Mouse (Mus musculus) spleen, postnatal 10 days (tissue): ENCODE results near the gene Spc24.
A peak's percentile ranks its signal among the peaks of the same experiment; 100 is the strongest.
"Not testable (repeated sequence)": the region's sequence is repeated elsewhere in the genome, so short reads cannot be mapped to it uniquely, and the experiment has no call there.

ENCODE experiments used
- DNase-seq, 2 experiments: peaks; one replicate each; pipeline ENCODE4 v3.0.0; 2021 to 2022; ENCODE audit warnings: low spot score in 2 of 2

Gene Spc24

DNA sequence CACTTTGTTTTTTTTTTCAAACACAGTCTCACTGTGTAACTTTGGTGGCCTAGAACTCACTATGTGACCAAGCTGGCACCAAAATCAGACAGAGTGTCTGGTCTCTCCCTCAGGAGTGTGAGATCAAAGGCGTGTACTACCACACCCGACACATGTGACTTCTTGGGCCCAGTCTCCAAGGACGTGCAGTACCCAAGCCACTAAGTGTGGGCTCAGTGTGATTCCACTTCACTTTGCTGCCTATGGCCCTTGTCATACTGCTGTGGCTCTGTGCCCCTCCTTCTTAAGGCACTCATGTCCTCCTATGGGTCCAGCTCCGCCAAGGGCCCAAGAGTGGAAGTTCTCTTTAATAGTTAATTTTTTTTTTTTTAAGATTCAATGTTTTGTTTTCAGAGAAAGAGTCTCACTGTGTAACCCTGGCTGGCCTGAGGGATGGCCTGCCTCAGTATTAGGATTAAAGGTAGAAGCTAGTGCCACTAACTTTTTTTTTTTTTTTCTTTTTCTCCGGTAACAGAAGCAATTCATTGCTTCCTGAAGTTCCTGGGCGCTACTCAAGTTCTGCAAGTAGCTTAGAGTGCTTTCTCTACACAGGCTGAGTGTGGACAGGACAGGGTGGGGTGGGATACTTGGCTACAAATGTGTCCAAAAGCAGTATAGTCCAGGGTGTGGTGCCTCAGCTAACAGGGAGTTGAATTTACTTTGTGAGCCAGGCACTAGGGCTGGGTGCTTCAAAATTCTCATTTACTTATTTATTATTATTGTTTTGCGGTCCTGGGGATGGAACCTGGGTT lies 24.6 kb upstream of the Spc24 start:
- DNase-seq = no peak

DNA sequence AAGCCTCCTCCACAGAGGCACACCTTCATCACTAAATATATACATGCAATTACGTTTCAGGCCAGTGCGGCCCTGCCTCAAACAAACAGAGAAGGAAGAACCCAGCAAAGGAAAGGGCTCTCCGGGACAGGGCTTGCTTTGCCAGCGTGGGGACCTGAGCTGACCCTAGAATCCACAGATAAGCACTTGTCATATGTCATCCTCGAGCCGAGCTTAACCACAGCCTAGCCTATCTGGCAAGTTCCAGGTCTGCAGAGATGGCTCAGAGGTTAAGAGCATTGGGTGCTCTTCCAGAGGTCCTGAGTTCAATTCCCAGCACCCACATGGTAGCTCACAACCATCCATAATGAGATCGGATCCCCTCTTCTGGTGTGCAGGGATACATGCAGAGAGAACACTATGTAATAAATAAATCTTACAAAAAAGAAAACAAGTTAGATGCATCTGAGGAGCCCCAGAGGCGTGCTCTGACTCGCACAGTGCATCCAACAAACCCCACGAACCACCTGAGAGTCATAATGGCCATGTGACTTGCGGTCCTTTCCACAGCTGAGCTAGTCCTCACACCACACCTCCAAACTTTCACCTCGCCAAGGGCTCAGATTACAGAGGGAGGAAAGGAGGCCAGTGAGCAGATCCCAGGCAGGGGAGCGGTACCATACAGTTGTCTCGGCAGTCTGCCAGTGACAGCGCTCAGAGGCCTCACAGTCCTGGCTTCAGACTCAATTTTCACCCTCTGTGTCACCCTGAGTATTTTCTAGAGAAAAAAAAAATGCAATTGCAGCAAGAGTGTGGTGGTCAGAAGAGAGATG lies 21.8 kb upstream of the Spc24 start:
- DNase-seq = no peak

DNA sequence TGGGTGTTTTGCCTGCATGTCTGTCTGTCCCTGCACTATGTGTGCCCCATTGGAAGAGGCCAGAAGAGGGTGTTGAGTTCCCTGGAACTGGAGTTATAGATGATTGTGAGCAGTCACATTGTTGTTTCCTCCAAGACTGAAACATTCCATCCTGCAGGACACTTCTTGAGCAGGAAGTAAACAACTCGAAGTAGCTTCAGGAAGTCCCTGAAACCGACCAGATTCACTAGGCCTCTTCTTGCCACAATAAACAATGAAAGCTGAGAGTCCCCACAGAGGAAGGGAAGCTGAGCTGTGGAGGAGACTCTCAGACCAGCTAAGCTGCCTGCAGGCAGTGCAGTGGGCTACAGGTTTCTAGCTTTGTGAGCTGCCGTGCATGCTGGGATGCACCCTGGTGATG lies 17.6 kb upstream of the Spc24 start:
- no peak for DNase-seq

DNA sequence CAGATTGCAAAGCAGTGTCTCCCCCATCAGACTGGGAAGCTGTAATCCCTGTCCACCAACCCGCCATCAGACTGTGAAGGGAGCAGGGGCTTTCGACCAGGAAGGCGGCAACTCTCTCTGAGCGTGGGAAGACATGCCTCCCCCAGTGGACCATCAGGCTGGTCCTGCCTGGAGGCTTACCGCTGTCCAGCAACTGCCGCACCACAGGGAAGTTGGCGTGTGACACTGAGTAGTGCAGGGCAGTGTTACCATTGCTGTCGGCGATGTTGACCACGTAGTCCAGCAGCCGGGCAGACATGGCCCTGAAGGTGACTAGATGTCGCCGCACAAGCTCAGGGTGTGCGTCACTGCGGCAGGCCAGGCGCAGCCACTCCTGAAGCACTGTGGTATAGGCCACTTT lies 14.2 kb upstream of the Spc24 start:
- no peak for DNase-seq

DNA sequence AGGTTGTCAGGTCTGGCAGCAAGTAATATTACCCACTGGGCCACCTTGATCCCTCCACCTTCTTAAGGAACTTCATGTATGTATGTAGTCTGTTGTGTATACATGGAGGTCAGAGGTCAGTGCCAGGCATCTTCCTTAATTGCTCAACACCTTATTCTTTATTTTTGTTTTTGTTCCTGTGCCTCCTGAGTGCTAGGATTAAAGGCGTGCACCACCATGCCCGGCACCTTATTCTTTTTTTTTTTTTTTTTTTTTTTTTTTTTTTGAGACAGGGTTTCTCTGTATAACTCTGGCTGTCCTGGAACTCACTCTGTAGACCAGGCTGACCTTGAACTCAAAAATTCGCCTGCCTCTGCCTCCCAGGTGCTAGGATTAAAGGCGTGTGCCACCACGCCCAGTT lies 13.3 kb upstream of the Spc24 start:
- DNase-seq = not testable (repeated sequence)

DNA sequence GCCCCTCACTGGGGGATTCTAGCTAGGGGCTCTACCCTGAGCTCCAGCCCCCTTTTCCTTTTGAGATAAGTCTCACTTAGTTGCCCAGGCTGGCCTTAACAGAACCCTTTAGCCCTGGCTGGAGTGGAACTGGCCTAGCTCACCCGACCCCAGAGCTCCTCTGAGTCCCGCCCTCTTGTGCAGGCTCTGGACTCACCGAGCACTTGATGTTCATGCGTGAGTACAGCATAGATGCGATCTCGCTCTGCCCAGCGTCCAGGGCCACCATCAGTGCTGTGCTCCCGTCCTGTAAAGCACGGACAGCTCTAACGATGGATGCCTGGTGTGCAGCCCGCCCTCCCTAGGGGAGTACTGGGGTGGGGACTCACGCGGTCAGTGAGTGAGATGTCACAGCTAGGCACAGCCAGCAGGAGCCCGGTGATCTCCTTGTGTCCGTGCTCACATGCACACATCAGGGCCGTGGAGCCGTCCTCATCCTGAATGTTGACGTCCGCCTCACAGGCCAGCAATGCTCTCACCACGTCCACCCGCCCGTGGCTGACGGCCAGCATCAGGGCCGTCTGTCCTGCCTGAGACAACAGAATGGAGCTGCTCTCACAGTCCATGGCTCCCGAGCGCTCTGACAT lies 9.6 kb upstream of the Spc24 start:
- DNase-seq = no peak

DNA sequence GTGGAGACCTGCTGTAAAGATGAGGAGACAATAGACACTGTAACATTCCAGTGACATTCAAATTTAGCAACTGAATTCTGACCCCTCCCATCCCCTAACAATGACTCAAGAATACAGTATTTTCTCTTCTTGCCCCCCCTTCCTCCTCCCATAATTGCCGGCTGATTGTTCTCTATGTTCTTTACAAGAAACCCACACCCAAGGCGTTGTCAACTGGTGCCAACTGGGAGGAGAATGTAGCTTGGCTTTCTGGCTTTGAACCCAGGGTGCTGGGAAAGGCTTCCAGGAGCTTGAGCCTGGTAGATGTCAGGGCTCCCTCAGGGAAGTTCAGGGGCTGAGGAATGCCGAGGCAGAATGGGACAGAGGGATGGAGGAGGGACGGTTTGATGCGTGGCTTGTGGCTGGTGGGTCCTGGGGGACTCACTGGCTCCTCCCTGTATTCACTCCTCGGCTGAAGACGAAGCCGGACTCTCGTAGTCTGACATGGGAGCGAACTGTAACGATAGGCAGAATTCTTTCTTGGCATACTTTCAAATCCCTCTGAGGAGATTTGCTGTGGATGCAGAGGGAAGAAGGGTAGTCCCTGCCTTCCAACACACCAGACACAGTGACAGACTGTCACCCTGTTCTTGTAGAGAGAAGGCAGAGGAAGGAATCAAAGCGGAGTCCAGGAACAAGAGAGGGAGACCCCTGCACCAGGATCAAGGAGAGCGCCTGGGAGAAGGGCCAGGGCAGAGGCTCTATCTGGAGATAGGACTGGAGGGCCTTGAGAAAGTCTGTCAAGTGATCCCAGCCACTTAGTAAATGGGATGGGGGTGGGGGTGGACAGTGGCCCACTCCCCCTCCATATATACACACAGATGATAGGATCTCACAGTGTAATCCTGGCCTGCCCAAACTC lies 8.7 kb upstream of the Spc24 start:
- no peak for DNase-seq

DNA sequence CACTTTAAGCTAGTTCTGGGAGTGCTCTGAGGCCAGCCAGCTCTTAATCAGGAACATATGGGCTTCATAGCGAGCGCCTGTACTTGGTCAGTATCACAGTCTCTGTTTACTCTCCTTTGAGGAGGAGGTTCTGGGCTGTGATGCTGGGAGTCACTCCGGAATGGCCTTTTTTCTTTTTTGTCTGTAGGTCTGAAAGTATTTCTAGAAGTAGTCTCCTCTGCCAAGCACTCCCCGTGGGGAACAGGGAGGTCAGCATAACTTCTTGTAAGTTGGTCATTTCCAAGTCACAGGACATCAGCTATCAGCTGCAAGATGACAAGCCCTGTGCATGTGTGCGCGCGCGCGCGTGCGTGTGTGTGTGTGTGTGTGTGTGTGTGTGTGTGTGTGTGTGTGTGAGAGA lies 7.8 kb upstream of the Spc24 start:
- no peak for DNase-seq

DNA sequence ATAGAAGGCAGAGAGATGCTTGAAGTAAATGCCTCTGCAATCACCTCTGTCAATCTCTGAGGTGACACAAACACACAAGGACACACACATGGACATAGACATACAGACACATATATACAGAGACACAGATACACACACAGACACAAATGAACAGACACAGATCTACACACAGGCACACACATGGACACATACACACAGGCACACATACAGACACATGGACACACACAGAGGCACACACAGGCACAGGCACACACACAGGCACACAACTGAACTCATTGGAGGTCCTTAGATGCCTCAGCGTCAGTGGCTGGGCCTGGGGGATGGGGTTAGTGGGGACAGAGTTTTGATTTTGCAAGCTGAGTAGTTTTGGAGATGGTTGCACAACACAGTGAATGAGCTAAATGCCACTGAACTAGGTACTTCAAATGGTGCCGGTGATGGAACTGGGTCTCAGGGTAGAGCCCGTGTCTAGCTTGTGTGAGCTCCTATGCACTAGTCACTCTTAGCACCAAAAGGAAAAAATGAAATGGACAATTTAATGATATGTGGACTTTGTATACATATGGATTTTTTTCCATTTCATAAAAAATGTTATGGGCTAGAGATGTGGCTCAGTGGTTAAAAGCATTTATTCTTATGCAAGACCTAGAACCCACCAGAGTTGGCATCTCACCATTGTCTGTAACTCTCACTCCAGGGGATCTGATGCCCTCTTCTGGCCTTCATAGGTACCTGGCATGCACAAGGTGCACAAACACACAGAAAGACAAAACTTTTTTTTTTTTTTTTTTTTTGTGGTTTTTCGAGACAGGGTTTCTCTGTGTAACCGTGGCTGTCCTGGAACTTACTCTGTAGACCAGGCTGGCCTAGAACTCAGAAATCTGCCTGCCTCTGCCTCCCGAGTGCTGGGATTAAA lies 4.2 kb upstream of the Spc24 start:
- DNase-seq = no peak

DNA sequence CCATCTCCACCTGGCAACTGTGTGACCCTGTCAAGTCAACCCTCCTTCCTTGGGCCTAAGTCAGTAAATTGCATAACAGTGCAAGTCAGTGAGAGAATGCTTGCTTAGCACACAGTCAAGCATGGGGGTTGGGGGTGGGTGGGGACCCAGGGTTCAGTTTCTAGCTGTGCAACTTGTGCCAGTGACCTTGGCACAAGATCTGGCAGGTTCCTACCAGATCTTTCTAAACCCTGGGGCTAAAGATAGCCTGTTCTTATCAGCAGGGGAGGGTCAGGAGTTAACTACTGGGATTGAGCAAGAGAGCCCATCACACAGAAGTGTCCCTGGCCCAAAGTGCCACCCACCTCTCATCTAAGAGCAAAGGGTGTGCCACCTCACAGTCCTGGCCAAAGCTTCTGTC lies 2.0 kb upstream of the Spc24 start:
- DNase-seq = no peak

DNA sequence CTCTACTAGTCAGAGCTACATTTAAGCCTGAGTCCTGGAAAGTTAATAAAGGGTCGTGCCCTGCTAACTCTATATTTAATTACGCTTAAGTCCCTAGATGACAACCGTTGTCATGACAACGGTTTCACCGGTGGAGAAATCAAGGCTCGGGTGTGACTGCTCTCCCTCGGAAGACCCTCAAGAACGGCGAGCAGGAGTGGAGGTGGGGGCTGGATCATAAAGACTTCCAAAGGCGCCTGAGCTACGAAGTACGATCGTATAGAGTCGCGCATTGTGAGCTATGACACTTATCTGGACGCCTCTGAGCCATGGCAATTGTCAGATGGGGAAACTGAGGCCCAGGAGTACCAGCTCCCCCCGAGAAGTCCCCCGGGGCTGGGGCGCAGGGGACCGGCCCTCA lies 385 bp downstream of the Spc24 start:
- no peak for DNase-seq

DNA sequence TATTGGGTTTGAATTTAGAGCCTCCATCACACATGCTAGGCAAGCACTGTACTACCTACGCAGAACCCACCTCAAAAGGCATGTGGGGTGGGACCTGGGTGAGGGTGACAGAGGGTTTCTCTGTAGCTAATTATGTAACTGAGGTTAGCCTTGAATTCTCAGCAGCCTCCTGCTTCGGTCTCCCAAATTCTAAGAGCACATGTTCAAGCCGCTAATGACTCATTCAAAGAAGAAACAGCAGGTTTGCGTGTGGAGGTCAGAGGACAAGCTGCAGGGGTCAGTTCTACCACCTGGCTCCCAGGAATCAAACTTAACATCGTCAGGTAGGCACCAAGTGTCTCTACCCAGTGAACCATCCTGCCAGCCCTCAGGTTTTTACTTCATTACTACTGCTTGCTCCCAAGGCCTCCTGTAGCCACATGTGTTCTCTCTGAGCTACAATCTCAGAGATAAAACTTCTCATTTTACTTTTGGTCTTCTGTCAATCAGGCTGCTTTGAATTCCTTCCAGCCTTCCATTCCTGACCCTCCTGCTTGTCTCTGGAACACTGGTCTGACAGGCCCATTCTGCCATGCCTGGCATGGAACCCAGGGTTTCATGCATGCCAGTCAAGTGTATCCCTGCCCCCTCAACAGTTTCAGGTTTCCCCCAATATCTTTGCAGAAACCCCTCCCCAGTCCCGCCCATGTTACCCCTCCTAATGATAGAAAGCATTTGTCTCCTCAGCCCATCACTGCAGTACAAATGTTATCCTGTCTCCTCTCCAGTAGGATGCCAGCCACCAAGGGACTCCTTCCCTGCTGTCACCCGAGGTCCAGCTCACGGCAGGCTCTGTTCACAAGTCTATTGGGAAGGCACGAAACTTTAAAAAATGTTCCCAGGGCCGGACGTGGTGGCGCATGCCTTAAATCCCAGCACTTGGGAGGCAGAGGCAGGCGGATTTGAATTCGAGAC lies 1.2 kb downstream of the Spc24 start:
- DNase-seq = peak in 1 of 2 experiments; percentile 41

DNA sequence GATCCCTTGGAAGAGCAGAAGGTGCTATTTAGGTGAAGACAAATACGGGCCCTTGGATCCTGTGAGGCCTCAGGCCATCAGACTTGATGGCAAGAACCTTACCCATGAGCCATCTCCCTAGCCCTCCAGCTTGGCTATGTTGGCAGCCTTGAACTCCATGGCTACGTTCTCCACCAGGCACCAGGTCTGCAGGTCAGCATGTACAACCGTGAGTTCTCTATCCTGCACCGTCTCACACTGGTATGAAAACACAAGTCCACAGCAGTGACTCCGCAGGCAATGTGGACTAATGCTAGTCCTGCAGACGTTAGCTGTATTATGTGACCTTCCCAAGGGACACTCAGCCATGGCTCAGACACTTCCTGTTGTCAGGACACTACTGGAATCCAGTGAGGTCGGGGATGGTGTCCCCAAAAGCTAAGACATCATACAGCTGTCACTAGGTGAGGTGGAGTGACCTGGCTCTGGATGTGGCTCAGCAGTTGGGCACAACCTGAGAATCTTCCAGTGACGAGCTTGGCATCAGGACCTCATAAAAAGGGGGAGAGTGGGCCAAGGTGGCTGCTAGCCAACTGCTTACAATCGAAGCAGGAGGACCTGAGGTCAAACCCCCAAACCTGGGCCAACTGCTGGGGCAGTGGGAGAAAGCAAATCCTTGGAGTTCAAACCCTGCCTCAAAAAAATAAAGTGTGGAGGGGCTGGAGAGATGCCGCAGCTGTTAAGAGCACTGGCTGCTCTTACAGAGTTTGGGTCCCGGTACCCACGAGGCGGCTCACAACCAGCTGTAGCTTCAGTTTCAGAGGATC lies 5.4 kb downstream of the Spc24 start:
- no peak for DNase-seq

DNA sequence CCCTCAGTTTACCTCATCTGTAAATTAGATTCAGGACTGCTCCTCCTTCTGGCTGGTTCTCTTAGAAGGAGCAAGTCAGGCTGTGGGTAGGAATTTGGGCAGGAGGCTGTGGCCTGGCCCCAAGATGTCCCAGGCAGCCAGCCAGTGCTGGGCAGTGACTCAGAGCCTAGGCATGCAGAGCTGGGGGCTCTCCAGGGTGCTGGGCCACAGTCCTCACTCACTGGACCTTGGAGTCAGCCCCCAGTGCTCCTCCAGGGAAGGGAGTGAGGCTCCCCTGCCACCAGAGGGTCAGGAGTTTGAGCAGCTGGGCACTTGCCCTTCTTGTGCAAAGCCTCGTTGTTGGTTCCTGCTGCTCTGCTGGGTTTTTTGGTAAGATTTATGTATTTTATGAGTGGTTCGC lies 6.1 kb downstream of the Spc24 start:
- no peak for DNase-seq

DNA sequence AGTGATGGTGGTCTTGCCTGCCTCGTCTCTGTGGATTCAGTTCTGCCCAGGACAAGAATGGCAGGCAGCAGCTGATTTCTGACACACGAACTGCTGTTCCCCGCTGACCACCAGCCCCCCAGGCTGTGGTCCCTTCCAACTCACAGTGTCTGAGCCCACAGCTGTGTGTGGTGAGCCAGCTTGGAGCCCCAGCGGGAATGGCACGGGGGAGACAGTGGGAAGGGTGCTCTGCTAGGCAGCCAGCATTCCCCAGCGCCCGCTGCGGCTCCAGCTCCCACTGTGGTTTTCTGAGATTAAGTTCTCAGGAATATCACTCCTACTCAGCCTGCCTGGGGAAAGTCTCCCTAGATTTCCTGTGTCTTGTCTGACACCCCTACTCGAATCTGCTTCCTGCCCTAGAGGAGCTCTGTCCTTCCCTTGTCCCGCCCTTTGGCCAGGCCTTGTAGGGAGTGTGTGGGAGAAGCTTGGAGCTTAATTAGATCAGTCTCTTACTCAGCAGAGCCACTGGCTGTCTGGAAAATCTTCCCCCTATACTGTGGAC lies 7.8 kb downstream of the Spc24 start:
- no peak for DNase-seq

DNA sequence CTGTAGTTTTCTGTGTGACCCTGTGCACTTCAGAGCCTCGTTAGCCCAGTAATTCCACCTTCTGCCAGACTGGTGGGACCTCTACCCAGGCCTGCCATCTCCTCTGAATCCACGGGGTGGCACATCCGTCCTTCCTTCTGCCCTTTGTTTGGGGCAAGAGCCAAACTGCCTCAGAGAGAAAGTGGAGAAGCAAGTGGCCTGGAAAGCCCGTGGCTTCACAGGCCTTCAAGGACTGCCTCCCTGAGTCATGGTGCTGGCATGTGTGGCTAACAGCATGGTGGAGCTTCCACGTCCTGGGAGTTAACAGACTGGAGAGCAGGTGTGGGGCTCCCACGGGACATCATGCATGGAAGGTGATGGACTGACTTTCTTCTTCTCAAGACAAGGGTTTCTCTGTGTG lies 8.8 kb downstream of the Spc24 start:
- no peak for DNase-seq

DNA sequence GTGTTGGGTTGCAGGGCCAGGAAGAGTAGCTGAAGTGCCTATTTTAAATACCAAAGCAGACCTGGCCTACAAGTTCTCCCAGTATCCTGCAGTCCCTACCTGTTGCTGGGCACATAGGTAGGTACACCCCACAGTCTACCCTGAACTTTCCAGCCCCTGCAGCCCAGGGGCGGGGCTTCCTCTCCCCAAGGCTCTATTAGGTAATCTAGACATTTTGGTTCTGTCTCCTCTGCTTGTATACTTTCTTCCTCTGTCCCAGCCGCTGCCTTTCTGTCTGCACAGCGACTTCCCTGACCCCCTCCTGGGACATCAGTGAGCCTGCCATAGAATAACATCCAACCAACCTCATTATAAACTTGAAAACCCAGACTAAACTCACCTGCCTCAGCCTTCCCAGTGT lies 9.7 kb downstream of the Spc24 start:
- no peak for DNase-seq

DNA sequence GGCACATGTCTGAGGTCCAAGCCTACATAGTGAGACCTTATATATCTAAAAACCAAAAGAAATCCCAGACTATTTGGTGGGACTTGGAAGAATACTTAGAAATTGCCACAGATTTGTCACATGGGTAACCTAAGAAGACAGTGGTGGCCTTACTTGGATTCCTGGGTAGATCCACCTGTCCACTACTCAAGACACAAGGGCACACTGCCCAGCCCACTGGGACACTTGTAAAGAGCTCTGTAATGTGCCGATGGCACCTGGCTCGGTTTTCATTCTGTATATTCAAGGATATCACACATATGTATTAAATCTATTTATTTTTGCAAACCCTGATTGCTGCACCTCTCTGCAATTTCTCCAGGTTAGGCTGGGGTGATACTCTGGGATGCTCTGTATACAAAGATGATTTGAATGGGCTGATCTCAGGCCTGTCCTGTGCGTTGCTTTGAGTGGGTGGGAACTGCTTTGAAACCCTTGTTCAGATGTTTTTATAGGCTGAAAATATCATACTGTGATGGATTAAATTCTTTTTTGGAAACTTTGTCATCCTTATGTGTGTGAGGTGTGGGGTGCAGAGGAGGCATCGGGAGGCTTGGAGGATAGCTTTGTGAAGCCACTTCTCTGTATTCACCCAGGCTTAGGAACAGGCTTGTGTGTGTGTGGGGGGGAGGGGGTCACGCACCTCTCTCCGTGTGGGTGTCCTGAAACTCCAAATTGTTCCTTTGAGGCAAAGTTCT lies 10.6 kb downstream of the Spc24 start:
- DNase-seq = no peak
